Mouse (Mus musculus) midbrain, embryonic 13.5 days (tissue): Measurements from ENCODE around the gene Slc30a9. TPM values are rescaled to one million over a fixed set of nuclear protein-coding genes. Genes with fewer than 3 reads are reported as not detected.

ENCODE experiments used
- ATAC-seq: fragments of 200-750 bp; cut with Nextera tagmentation; 2 replicates; pipeline ENCODE4 v1.8.0; 2017; ENCODE audit warnings: mild to moderate bottlenecking, moderate TSS enrichment, moderate library complexity
- H3K27ac ChIP-seq: fragments of 300-500 bp; sonication (generic); 2 replicates; pipeline ENCODE4 v1.5.1; 2015; ENCODE audit warnings: inconsistent platforms, mild to moderate bottlenecking, moderate library complexity
- H3K27me3 ChIP-seq: fragments of 300-500 bp; sonication (generic); 2 replicates; pipeline ENCODE4 v1.6.1; 2015; ENCODE audit warnings: mild to moderate bottlenecking, inconsistent platforms
- H3K36me3 ChIP-seq: fragments of 300-500 bp; sonication (generic); 2 replicates; pipeline ENCODE4 v1.6.1; 2015; ENCODE audit warnings: mild to moderate bottlenecking, inconsistent platforms
- H3K4me1 ChIP-seq: fragments of 300-500 bp; sonication (generic); replicated peaks from 2 replicates; pipeline ENCODE4 v1.6.1; 2015; ENCODE audit warnings: inconsistent platforms
- H3K4me2 ChIP-seq: fragments of 300-500 bp; sonication (generic); replicated peaks from 2 replicates; pipeline ENCODE4 v1.6.1; 2015; ENCODE audit warnings: moderate library complexity, mild to moderate bottlenecking, inconsistent platforms
- H3K4me3 ChIP-seq: fragments of 300-500 bp; sonication (generic); replicated peaks from 2 replicates; pipeline ENCODE4 v1.5.1; 2015; ENCODE audit warnings: mild to moderate bottlenecking, inconsistent platforms
- H3K9ac ChIP-seq: fragments of 300-500 bp; sonication (generic); replicated peaks from 2 replicates; pipeline ENCODE4 v1.6.1; 2015; ENCODE audit warnings: mild to moderate bottlenecking, inconsistent platforms
- H3K9me3 ChIP-seq: fragments of 300-500 bp; sonication (generic); 2 replicates; pipeline ENCODE4 v1.6.1; 2016; ENCODE audit warnings: mild to moderate bottlenecking, inconsistent platforms
- WGBS: fragments of 180-500 bp; shearing (Covaris S2); methylation state at CpG from one replicate; pipeline ENCODE4 v1.1.7; 2015; 5-methylcytosine and 5-hydroxymethylcytosine counted together
- polyA plus RNA-seq: library from polyadenylated mRNA; unstranded; fragments of >200 nt; fragmentation: Nextera tagmentation; extraction: Ambion mirVana; gene quantifications from 2 replicates; pipeline ENCODE4 v1.2.1, GENCODE M21; 2015

Slc30a9 gene
- polyA plus RNA-seq, 1 experiment from 2014 or later, result 136 TPM

- H3K27me3 ChIP-seq, result no peaks in the 10 kb centered on the region
- H3K27ac ChIP-seq, result no peak overlapping the region
- H3K4me2 ChIP-seq, result no peak overlapping the region
- no peak overlapping the region for H3K4me3 ChIP-seq
- ATAC-seq, result no peak
- no peaks in the 10 kb centered on the region for H3K9me3 ChIP-seq
- 91% methylated on average over 6 of the region's 6 CpGs for WGBS
- peaks cover 55% of the 10 kb centered on the region for H3K36me3 ChIP-seq
- no peaks in the 10 kb centered on the region for H3K4me1 ChIP-seq
- H3K9ac ChIP-seq, result no peak overlapping the region
Observed at GRCm38 (mm10) chr5:67340811-67341210, 34.1 kb downstream of the Slc30a9 start.

- H3K36me3 ChIP-seq, result peaks cover 75% of the 10 kb centered on the region
- WGBS, result 95% methylated on average over 2 of the region's 2 CpGs
- no peaks in the 10 kb centered on the region for H3K27me3 ChIP-seq
- no peak overlapping the region for H3K4me3 ChIP-seq
- no peaks in the 10 kb centered on the region for H3K9me3 ChIP-seq
- ATAC-seq, result no peak
- no peak overlapping the region for H3K9ac ChIP-seq
- H3K4me2 ChIP-seq, result no peak overlapping the region
- no peak overlapping the region for H3K27ac ChIP-seq
- no peaks in the 10 kb centered on the region for H3K4me1 ChIP-seq
Observed at GRCm38 (mm10) chr5:67347060-67347459, 40.3 kb downstream of the Slc30a9 start.

DNA sequence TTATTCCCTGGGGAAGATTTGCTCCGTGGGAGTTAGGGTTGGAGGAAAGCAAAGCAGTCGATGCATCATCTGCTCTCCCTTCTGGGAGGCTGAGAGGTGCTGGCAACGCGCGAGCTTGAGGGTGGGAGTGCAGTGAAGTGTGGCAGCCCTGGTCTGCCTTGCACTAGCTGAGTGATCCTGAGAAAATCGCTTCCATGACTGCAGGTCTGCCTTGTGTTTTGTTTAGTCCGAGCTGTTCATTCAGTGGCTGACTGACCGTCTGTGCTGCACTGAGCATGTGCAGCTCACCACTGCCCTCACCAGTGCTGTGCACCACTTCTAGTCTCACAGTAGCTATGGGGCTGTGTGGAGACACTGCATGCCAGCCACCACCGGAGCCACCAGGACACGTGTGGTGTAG lies 42.2 kb downstream of the Slc30a9 start:
- ATAC-seq, result no peak
- Histone ChIP-seq H3K27me3 (no peaks in the 10 kb centered on the region), H3K9me3 (no peaks in the 10 kb centered on the region), H3K4me1 (no peaks in the 10 kb centered on the region), H3K4me3 (no peak overlapping the region), H3K27ac (no peak overlapping the region), H3K9ac (no peak overlapping the region), H3K36me3 (peaks cover 66% of the 10 kb centered on the region), H3K4me2 (no peak overlapping the region)
- 69% methylated on average over 10 of the region's 10 CpGs for WGBS

DNA sequence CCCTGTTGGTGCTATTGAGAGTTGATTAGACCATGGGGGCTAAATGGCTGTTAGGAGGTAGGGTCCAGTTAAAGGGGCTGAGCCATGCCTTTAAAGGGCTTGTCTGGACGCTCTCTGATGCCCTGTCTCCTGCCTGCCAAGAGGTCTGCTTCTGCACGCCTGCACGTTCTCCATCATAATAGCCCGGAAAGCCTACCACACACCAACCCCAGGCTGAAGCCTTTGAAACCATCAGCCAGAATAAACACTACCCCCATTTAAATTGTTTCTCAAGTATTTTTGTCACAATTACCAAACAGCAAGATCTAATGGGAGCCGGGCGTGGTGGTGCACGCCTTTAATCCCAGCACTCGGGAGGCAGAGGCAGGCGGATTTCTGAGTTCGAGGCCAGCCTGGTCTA lies 55.6 kb downstream of the Slc30a9 start:
- H3K9ac ChIP-seq, result no peak overlapping the region
- H3K9me3 ChIP-seq, result no peaks in the 10 kb centered on the region
- no peak overlapping the region for H3K4me3 ChIP-seq
- ATAC-seq, result no peak
- H3K27me3 ChIP-seq, result no peaks in the 10 kb centered on the region
- WGBS, result 97% methylated on average over 10 of the region's 10 CpGs
- H3K36me3 ChIP-seq, result no peaks in the 10 kb centered on the region
- no peak overlapping the region for H3K4me2 ChIP-seq
- no peak overlapping the region for H3K27ac ChIP-seq
- no peaks in the 10 kb centered on the region for H3K4me1 ChIP-seq

DNA sequence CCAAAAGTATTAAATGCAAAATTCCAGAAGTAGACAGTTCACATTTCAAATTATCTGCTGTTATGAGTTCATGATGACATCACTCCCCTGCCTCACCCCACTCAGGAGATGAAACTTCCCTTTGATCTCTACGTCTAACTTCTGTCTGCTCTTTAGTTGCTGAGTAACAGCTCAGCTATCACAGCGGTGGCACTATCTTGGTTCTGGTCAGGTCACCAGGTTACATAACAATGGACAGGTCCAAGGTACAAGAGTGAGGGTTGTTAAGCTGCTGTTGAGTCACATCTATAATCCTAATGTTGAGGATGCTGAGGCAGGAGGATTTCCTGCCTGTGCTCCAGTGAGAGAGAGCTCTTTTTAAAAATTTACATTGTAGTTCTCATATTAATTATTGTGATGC lies 56.2 kb downstream of the Slc30a9 start:
- Histone ChIP-seq H3K4me1 (no peaks in the 10 kb centered on the region), H3K36me3 (no peaks in the 10 kb centered on the region), H3K4me2 (no peak overlapping the region), H3K27me3 (no peaks in the 10 kb centered on the region), H3K9me3 (no peaks in the 10 kb centered on the region), H3K4me3 (no peak overlapping the region), H3K9ac (no peak overlapping the region), H3K27ac (no peak overlapping the region)
- 80% methylated on average over 2 of the region's 2 CpGs for WGBS
- no peak for ATAC-seq

DNA sequence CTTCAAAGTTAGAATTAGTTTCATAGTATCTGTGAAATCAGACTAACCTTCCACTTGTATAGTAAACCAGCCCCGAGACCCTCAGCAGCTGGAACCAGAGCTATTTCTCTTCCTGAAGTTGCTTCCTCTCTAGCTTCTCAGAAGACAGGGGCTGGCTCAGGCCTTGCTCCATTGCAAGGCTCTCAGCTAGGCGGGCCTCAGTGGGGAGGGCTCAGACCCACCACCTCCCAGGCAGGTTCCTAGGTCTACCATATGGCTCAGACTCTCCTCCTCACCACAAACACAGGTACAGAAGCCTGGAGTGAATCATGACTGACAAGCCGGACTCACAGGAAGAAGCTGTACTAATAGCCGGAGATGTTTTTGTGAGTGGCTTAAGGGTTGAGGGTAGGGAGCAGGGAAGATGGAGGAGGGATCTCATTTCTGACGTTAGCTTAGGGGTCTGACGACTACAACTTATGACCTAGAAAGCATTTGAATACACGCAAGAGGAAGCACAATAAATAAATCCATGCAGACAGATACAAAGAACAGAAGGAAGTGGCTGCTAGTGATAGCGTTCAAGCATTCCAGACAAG lies 70.4 kb downstream of the Slc30a9 start:
- ATAC-seq, result no peak
- Histone ChIP-seq H3K4me1 (no peaks in the 10 kb centered on the region), H3K36me3 (no peaks in the 10 kb centered on the region), H3K27ac (no peak overlapping the region), H3K9ac (no peak overlapping the region), H3K4me2 (no peak overlapping the region), H3K9me3 (no peaks in the 10 kb centered on the region), H3K4me3 (no peak overlapping the region), H3K27me3 (no peaks in the 10 kb centered on the region)
- WGBS, result 83% methylated on average over 8 of the region's 8 CpGs

DNA sequence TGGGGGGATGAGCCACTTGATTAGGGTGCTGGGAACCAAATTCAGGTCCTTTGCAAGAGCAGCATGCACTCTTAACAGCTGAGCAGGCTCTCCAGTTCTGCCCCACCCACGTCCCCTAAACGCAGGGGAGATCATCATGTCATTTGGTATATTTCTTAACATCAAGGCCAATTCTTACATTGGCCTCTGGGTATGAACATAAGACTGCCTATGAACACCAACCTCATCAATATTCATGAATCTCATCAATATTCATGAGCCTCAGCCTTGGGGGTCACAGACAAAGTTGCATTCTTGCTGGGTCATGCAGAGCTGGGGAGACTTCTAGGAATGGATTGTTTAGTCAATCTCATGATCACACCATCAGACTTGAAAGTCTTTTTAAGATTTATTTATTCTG lies 74.9 kb downstream of the Slc30a9 start:
- WGBS, result 48% methylated on average over 2 of the region's 2 CpGs
- Histone ChIP-seq H3K36me3 (peaks cover 3% of the 10 kb centered on the region; the same call in 1 of the 2 replicates), H3K4me2 (no peak overlapping the region), H3K9me3 (no peaks in the 10 kb centered on the region), H3K4me3 (no peak overlapping the region), H3K27ac (no peak overlapping the region), H3K4me1 (no peaks in the 10 kb centered on the region), H3K9ac (no peak overlapping the region), H3K27me3 (no peaks in the 10 kb centered on the region)
- peak; percentile 79 for ATAC-seq

GRCm38 (mm10) chr5:67382556-67382955 lies 75.8 kb downstream of the Slc30a9 start:
- Histone ChIP-seq H3K4me3 (no peak overlapping the region), H3K9ac (no peak overlapping the region), H3K4me1 (no peaks in the 10 kb centered on the region), H3K9me3 (no peaks in the 10 kb centered on the region), H3K36me3 (peaks cover 3% of the 10 kb centered on the region; the same call in 1 of the 2 replicates), H3K27me3 (no peaks in the 10 kb centered on the region), H3K27ac (no peak overlapping the region), H3K4me2 (no peak overlapping the region)
- WGBS, result 97% methylated on average over 7 of the region's 7 CpGs
- no peak for ATAC-seq

GRCm38 (mm10) chr5:67393951-67394350 lies 87.2 kb downstream of the Slc30a9 start:
- Histone ChIP-seq H3K36me3 (peaks cover 15% of the 10 kb centered on the region), H3K4me1 (no peaks in the 10 kb centered on the region), H3K27ac (no peak overlapping the region), H3K27me3 (no peaks in the 10 kb centered on the region), H3K9me3 (no peaks in the 10 kb centered on the region), H3K4me2 (no peak overlapping the region), H3K9ac (no peak overlapping the region), H3K4me3 (no peak overlapping the region)
- no peak for ATAC-seq
- 91% methylated on average over 6 of the region's 6 CpGs for WGBS

DNA sequence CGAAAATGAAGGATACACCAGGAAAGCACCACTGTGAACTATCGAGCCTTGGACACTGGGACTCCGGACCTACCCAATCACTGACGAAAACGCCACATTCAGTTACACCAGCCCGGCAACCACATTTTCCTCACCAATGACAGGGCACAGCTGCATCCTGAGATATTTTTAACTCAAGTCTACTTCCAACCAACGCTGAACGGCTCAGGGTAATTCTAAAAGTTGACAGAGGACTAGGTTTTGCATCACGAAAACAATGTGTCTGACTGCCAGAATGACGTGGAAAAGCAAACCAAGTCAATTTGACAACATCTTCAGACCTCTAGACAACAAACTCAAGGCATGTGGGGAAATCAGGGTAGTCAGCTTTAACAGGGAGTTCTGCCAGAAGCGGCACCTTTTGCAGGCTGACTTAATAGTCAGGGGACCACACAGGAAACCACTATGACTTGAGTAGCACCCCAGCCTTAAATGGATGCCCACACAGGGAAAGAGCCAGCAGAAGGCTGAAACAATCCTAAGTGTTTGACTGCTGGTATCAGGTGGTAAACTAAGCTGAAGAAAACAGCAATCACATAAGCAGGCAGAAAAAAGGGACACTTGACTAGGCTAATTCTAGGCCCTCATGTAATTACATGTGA lies 88.6 kb downstream of the Slc30a9 start:
- H3K9me3 ChIP-seq, result no peaks in the 10 kb centered on the region
- 91% methylated on average over 11 of the region's 11 CpGs for WGBS
- H3K4me2 ChIP-seq, result no peak overlapping the region
- H3K27ac ChIP-seq, result no peak overlapping the region
- H3K4me3 ChIP-seq, result no peak overlapping the region
- H3K9ac ChIP-seq, result no peak overlapping the region
- no peak for ATAC-seq
- no peaks in the 10 kb centered on the region; the same call in 1 of the 2 replicates for H3K4me1 ChIP-seq
- peaks cover 15% of the 10 kb centered on the region for H3K36me3 ChIP-seq
- no peaks in the 10 kb centered on the region for H3K27me3 ChIP-seq

- Histone ChIP-seq H3K4me3 (no peak overlapping the region), H3K4me1 (no peaks in the 10 kb centered on the region; the same call in 1 of the 2 replicates), H3K9ac (no peak overlapping the region), H3K27ac (no peak overlapping the region), H3K4me2 (no peak overlapping the region), H3K36me3 (peaks cover 15% of the 10 kb centered on the region), H3K27me3 (no peaks in the 10 kb centered on the region), H3K9me3 (no peaks in the 10 kb centered on the region)
- 88% methylated on average over 14 of the region's 14 CpGs for whole genome bisulfite sequencing
- ATAC-seq, result no peak
Observed at GRCm38 (mm10) chr5:67397186-67397585, 90.4 kb downstream of the Slc30a9 start.

DNA sequence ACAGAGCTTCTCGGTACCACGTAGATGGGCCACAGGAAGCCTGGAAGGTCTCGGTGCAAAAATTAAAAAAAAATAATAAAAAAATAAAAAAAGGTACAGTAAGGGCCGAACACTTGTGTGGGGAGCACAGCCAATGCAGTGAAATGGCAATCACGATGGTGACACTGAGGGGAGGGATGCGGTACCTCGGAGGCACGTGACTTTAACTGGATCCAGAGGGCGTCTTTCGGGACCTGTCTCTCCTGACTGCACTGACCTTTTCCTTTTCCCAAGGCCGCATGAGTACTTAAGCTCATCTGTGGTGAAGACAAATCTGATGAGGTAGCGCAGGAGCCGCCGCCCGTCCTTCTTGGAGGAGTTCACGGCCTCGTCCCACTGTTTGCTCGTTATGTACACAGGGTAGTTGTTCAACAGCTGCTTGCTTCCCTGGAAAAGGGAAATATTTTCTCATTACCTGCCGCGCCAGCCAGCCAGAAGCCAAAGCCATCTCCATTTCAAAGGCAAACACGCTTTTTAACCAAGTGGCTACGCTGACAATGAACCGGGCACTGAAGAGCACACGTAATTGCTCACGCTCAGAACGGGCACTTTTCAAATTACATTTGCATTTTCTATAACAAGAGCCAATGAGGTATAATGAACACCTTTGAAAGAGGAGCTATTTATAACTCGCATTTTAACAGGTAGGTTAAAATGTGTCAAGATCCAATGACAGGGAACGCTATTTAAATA lies 93.3 kb downstream of the Slc30a9 start:
- Histone ChIP-seq H3K36me3 (peaks cover 21% of the 10 kb centered on the region), H3K4me1 (no peaks in the 10 kb centered on the region; the same call in 1 of the 2 replicates), H3K9me3 (no peaks in the 10 kb centered on the region), H3K27ac (0 out of 2 replicates have a peak overlapping the region, but pooled peaks have one; percentile 20), H3K27me3 (no peaks in the 10 kb centered on the region), H3K9ac (no peak overlapping the region), H3K4me2 (peak overlapping the region; percentile 21), H3K4me3 (no peak overlapping the region)
- 67% methylated on average over 28 of the region's 28 CpGs for WGBS
- peak; percentile 41; the same call in 1 of the 2 replicates for ATAC-seq
